Mouse (Mus musculus): Measurements from ENCODE around the gene Acadm.

Acadm gene

DNA sequence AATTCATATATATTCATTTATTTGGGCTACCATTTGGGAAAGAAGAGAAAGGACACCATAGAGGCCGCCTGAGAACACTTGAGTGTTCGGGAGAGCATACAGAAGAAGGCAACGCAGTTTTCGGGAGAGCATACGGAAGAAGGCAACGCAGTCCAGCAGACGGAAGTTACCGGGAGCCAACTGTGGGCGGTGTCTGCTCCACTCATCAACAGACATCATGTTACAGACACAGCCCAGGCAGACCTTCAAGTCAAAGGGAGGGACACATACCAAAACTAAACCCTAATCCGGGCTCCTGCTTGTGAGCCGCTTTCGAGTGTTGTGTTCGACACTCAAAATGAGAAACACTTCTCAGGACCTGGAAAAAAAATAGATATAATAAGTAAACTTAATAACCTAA, 2.8 kb downstream of the Acadm start:
- DNase-seq (ENCODE audit: low spot score in 2 of 2), result no peak

DNA sequence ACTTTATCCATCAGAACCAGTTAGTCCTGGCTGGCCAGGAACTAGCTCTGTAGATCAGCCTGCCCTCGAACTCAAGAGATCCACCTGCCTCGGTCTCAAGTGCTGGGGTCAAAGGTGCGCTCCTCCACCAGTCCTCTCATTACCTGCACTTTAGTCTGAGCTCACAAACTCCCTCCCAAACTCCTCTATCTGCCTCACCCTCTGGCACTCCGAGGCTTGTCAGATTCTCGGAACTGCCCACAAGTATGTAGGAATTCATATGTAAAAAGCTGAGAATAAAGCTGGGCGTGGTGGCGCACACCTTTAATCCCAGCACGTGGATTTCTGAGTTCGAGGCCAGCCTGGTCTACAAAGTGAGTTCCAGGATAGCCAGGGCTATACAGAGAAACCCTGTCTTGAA, 3.9 kb downstream of the Acadm start:
- no peak for DNase-seq (ENCODE audit: low spot score in 2 of 2)

DNA sequence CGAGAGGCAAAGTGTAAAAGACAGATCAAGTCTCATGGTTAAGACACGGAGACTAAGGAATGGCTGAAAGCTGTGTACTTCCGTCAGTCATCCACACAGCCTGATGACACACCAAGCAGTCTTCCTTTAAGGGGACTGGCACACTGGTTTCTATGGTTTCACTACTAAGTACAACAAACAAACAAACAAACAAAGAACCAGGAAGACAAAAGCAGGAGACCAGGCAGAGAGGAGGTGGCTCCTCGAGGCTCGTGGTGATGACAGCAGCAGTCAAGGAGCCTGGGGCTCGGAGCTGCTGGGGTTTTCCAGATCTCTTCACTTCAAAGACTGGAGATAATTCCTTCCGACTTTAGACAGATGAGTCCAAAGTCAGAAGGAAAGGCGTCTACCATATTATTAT, 4.4 kb downstream of the Acadm start:
- DNase-seq (ENCODE audit: low spot score in 2 of 2), result no peak

DNA sequence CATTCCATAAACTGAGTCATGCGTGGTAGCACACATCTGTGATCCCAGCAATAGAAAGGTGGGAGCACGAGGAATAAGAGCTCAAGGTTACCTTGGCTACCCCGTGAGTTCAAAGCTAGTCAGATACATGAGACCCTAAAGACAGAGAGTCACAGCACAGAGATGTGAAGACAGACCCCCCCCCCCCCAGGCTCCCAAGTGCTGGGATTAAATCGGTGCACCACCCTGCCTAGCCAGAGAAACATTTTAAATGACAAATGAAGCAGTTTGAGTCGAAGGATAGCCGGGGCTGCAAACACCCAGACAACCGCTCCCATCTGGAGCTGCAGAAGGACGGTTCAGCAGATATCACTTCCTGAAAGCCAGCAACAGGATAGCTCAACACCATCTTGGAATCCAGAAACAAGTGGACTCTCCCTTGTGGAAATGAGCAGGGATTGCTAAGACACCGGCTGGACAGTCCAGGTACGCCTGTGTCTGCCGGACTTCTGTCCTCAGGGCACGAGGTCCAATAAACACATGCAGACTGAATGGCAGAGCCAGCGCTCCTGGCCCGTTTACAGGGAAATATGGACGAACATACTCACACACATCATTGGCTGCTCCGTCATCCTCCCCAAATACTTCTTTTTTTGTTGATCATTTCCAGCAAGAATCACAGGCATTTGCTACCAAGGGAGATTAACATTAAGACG, 7.2 kb downstream of the Acadm start:
- no peak for DNase-seq (ENCODE audit: low spot score in 2 of 2)

DNA sequence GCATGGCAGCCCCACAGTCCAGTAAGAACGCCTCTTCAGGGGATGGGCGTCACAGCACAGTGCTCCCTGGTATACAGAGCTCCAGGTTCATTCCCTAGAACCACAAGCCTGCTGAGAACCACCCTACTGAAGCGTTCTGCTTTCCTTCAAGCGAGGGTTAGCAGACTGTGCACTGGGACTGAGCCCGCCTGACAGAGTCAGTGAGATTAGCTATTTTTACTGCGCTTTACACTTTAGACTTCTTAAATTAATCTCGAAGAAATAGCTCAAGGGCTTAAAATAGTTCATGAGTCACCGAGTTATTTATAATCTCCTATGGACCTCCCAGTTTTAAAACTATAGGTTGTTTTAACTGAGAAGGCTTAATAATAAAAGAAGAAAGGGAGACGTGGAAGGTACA, 8.6 kb downstream of the Acadm start:
- no peak for DNase-seq (ENCODE audit: low spot score in 2 of 2)

DNA sequence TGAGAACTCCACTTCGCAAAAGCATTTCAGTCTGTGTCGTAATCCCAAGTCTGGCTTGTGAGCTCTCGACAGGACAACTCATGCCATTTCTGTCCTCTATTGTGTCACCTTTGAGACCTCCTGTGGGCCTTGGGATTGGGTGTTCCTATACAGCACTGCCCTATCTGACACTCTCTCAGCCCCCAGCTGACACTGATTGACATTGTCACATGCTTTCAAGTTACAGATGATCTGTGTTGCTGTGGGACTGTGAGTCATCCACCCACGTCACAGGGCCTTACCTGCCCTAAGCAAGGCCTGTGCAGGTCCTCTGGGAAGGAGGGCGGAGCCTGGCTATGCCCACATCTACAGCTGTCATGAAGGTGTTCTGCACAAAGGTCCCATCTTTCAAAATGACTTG, 12.0 kb downstream of the Acadm start:
- DNase-seq (ENCODE audit: low spot score in 2 of 2), result no peak

DNA sequence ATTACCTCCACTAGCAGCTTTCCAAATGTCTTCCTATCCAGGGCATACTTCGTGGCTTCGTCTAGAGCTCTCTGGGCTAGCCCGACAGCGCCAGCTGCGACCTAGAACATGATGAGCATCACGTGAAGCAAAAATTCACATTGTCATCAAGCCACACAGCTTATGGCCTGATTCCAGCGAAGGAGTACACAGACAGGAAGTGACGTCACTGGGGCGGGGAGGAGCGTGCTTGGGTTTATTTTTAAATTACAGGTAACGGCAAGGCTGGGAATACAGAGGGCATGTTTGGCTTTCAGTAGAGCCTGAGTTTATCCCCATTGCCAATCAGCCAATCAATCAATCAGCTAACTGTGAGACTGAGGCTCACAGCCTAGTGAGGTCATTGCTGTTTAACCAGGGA, 14.9 kb downstream of the Acadm start:
- DNase-seq (ENCODE audit: low spot score in 2 of 2), result no peak

DNA sequence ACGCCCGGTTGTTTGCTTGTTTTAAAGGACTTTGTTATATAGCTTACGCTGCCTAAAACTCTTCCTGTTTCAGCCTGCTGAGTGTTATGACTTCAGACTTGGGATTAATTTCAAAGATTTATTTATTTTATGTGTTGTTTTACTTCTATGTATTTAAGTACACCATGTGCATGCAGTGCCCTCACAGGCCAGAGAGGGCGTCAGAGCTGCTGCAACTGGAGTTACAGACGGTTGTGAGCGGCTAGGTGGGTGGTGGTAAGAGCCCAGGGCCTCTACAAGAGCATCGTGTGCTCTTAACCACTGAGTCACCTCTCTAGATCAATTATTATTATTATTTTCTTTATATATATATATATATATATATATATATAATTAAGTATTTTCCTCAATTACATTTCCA, 18.1 kb downstream of the Acadm start:
- DNase-seq (ENCODE audit: low spot score in 2 of 2), result no peak

DNA sequence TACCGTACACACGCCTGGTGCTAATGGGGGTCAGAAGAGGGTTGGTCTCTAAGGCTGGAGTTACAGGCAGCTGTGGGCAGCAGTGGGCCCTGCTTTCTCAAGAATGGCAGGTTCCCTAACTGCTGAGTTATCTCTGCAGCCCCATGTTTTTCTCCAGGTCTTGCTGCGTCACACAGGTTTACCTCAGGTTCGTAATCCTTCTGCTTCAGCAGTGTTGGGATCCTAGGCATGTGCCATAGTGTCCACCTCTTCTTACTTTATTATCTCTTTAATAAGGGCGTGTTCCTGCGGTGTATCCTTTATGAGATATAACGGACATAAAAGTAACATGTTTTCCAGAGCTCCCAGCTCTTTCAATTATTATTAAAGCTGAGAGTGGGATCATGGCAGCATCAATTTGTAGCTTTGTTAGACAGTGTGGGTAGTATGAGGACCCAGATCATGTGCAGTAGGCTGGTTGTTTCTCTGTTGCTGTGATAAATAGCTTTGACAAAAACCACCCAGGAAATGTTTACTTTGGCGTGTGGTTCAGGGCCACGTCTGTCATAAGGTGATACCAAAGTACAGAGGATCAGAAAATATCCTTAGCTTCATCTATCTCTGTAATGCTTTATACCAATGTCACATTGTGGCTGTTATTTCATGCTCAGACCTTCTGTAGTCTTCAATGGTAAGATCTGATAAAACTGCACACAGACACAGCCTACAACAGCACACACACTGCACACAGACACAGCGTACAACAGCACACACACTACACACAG, 23.1 kb downstream of the Acadm start:
- DNase-seq (ENCODE audit: low spot score in 2 of 2), result no peak

DNA sequence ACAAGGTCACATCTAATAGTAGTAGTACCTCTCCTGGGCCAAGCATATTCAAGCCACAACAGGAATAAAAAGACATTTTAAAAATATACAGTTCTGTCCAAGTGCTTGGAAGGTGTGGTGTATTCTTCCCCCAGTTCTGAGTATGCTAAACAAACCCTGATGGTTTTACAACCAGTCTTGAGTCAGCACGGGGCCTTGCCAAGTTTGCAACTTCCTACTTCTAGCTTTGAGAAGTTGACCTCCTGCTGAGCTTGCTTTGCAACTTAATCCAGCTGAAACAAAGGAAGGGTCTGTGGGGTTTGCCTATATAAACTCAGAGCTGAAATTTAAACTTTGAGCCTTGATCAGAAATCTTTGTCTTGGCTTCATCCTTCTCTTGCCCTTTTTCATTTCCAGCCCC, 27.2 kb downstream of the Acadm start:
- DNase-seq (ENCODE audit: low spot score in 2 of 2), result no peak

DNA sequence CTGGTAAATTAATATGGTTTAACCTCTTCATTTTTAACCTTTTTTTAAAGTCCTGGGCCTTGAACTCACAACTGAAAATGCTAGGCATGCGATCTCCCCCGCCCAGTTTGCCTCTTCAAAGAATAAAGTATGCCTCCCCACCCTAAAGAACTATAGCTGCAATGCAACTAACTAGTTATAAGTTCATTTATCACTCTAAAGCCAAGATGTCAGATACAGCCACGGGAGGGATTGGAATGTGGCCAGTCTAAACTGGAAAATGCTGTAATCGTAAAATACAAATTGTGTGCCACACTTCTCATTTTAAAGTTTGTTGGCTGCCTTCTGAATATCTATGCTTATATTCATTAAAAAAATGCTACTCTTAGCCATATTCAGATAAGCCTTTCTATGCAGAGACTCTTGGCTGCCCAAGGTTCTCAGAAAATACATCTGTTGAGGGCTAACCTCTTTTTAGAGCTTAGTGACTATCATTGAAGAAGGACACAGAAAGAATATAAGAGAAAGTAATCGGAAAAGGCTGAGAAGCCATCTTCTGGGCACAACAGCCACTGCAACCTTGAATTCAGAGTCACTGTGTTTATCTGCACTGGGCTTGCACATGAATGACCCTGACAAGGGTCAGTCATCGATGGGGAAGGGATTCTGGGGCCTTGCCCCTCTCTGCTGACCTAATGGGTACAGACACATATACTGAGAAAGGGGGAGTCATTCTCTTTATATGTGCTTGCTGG, 30.8 kb downstream of the Acadm start:
- DNase-seq (ENCODE audit: low spot score in 2 of 2), result no peak

DNA sequence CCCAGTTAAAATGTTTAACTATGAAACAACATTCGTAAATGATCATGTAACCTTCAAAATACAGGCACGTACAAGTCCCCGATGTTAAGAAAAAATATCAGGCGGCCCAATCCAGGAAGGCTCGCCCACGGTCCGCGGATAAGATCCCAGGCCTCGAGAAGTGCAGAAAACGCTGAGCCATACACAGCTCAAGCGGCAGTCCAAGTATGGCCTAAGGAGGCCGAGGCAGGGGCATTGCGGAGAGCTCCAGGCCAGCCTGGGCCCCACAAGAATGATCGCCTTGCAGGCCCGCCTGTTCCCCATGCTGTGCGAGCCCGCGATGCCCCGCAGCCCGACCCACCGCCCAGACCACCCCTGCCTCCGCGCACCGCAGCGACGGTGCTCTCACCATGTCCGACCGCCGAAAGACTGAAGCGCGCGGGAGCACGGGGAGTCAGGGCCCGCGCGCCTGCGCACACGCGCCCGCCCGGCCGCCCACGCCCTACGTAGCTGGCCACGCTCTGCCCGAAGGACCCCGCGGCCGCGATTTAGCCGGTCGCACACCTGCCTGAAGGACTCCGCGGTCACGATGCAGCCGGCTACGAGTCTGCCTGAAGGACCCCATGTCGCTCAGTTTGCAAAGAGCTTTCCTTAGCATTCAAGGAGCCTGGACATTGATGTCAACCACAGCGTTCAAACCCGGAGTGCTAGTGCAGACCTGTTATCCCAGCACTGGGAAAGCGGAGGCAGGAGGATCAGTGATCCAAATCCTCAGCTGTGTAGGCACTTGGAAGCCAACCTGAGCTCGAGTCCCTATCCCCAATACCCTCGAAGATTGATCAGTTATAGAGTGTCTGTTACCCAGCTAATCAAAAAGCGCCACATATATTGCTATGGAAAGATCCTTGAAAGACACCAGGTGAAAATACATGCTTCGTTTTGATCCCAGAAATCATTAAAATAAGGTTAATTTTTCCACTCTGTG, 31.6 kb downstream of the Acadm start, which contains the start of gene Rabggtb:
Gene Rabggtb, minus strand, starts transcription at position 464 of the 964 bp plus-strand sequence.
- peak; percentile 91 to 95 for DNase-seq (ENCODE audit: low spot score in 2 of 2)

DNA sequence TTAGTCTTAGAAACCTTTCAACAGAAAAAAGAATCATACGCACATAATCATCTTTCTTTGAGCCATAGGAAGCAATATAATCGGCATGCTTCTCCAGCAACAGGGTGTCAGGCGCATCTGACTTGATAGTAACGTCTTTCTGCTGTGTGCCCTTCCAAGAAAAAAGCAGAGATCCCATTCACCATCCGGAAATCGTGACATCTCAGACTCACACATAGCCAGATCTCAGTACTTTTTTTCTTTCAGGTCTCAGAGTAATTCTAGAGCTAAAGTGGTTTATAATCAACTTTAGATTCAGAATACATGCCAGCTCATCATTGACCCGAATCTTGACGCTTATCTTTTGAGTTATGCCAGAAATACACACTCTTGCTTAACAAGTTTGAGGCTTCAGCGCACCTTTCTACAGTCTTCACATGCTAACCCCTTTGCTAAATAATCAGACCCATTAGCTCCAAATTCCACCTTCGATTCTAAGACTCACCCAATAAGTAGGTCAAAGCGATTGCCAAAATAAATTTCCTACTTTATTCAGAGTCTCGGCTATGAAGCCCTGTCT, 32.5 kb downstream of the Acadm start:
- no peak for DNase-seq (ENCODE audit: low spot score in 2 of 2)

DNA sequence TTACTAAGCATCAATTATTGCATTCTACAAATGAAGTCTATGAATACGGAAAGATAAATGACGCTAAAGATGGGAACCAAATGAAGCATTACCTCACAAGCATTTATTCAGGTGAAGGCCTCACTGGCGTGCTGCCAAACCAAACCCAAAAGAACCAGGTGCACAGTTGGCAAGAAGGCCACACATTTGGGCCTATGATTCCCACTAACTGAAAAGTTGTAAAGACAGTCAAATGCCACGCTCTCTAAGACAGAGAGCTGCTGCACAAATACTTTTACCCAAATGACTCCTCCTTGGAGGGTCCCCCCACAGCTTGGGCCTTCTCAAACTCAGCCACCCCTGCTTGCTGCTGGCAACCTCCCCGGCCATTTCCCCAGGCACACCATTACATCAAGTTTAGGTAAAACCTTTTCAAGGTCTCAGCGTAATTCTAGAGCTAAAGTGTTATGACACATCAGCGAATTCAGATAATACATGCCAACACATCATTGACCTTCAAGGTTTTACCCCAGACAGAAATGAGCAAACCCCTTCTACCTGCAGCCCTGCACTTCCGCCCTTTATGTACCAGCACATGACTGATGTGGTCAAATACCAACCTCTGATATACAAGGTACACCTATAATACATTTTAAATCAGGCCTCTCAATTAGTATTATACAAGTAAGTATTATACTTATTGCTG, 33.1 kb downstream of the Acadm start:
- DNase-seq (ENCODE audit: low spot score in 2 of 2), result no peak

DNA sequence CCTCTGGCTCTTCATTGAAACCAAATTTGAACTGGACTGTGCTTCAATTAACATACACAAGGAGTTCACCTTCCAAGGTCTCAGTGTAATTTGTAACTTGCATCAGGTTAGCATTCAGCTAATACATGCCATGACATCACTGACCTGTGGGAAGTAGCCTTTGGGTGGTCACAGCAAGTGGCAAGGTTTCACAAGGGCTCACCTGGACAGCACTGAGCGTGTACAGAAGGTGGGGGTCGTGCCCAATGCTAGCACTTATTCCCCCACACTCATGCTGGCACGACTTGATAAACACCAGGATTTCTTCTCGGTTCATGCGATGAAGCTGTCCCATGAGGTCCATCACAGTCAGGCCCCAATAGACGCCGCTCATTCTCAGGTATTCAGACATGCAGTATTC, 33.9 kb downstream of the Acadm start:
- no peak for DNase-seq (ENCODE audit: low spot score in 2 of 2)

DNA sequence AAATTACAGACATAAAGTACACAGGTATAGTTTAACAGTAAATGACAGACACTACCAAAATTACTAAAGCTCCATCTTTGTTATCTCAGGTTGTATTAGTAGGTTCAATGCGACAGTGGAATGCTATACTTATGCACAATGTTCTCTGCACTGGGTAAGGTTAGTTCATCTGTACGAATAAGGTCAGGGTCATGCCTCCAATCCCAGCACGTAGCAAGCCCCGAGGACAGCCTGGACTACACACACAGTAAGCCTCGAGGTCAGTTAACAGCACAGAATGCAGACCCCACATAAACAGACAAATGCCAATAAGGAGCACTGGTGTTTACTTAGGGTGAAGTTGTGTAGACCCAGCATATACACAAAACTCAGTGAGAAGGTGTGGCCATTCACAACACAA, 35.5 kb downstream of the Acadm start:
- no peak for DNase-seq (ENCODE audit: low spot score in 2 of 2)

DNA sequence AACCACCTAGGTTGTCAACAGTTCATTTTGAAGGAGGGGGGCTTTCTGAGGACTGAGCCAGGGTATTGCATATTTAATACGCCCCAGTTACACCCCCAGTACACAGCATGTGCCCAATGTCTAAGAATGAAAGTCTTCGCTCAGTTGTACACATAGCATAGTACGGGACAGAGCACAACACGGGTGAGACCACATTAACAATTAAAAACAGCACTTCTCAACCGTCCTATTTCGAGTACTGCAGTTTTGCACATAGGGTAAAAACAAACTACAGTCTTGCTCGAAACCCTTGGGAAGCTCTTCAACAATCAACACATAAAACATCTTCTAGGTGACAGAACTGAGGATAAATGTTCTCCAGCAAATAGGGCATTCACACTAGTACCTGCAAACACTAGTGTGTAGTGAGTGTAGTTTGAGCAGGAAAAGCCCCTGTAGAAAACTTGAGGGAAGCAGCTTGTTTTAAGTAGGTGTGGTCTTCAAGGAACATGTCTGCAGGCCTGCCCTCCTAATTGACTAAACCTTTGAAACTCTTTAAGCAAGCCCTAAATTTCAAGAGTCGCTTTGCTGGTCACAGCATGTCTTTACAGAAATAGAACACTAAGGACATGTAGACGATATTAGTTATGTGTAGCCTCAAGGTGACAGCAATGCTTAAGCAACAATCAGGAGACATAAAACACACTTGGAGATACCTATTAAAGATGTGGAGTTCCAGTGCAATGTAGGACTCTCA, 38.1 kb downstream of the Acadm start, which contains the start of gene Msh4:
Gene Msh4, minus strand, starts transcription at position 3 of the 736 bp plus-strand sequence.
- DNase-seq (ENCODE audit: low spot score in 2 of 2), result no peak

DNA sequence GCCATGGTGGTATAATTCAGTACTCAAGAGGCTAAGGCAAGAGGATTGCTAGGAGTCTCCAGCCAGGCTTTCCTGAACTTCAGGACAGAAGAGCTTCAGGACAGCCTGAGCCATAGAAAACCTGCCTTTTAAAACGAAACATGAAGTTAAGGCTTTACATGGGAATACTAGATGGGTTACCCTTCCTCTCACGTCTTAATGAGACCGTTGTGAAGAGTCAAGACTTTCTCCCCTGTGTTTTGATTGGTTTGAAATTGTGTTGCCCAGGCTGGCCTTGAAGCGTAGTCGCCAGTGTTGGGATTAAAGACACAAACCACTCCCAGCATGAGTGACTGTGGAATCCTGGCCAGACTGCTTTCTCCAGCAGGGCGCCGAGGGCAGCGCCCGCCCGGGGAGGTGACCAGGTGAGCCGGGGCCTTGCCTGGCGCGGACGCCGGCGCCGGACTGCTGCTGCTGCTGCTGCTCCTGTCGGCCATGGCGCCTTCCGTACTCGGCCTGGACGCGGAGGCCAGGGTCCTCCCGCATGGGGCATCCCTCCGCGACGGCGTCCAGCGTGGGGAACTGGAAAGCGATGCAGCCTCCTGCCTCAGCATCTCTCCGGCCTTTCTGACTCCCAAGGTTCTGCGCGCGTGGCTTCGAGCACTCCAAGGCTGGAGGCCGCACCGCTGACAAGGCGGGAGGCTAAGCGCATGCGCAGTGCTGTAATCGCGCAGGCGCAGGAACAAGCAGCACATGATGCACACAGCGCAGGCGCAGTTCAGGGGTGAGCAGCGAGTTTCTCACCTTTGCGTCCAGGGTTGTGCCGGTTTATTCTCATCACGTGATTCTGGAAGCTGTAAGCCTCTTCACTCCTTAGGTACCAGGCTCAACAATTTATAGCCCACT, 38.9 kb downstream of the Acadm start:
- DNase-seq (ENCODE audit: low spot score in 2 of 2), result no peak

DNA sequence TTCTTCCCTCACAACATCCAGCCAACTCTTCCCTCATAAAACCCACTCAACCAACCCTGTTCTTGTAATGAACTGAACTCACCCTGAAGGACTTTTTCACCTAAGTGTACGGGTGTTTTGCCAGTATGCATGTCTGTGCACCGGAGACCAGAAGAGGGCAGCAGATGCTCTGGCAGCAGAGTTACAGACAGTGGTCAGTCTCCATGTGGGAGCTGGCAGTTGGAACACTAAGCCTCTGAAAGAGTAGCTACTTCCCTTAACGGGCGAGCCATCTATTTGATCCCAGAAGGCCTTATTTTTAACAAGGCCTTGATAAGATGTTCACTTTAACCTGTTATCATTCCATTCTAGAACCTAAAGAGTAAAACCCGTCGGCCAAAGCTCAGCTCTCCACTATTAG, 39.8 kb downstream of the Acadm start:
- no peak for DNase-seq (ENCODE audit: low spot score in 2 of 2)
